Mouse (Mus musculus) regulatory T cell (primary cell): Measurements from ENCODE around the gene Vmn1r220.
"Not testable (repeated sequence)": the region's sequence is repeated elsewhere in the genome, so short reads cannot be mapped to it uniquely, and the experiment has no call there.

Experiments used
- in situ Hi-C: fragments of 300-600 bp; cut with MboI, MseI; formaldehyde crosslinking; loops from one replicate; pipeline ENCODE4 v1.15.1; 2025; ENCODE audit warnings: high pct_unique_total_duplicates

The Vmn1r220 gene

GRCm38 (mm10) chr13:23187875-23188274, at the start of gene Vmn1r220:
Vmn1r220 (minus strand) TSS chr13:23187975.
- in situ Hi-C loops = no loop called here

GRCm38 (mm10) chr13:23235847-23236246, 48.1 kb upstream of the Vmn1r220 start, which contains the start of gene Vmn1r222:
Vmn1r222 (minus strand) TSS chr13:23235947.
- in situ Hi-C loops = not testable (repeated sequence)

GRCm38 (mm10) chr13:23213827-23214226, 26.1 kb upstream of the Vmn1r220 start, which contains the start of gene Vmn1r221:
Vmn1r221 (plus strand) TSS chr13:23214127.
- in situ Hi-C loops = loop anchor here (5.0 kb wide), 1 partner anchor 1107 kb away; the partner anchor contains the start of gene Vmn1r189

- in situ Hi-C loops = not testable (repeated sequence)
Measured at GRCm38 (mm10) chr13:23203885-23204284, 16.1 kb upstream of the Vmn1r220 start.

- in situ Hi-C loops = not testable (repeated sequence)
Measured at GRCm38 (mm10) chr13:23166471-23166870, 21.3 kb downstream of the Vmn1r220 start.

- in situ Hi-C loops = no loop called here
Measured at GRCm38 (mm10) chr13:23159012-23159411, 28.8 kb downstream of the Vmn1r220 start, which contains the start of gene Vmn1r219. Vmn1r219 (plus strand) TSS chr13:23159312.

GRCm38 (mm10) chr13:23157848-23158247, 29.9 kb downstream of the Vmn1r220 start:
- in situ Hi-C loops = no loop called here

GRCm38 (mm10) chr13:23138880-23139279, 48.9 kb downstream of the Vmn1r220 start:
- in situ Hi-C loops = no loop called here

- in situ Hi-C loops = no loop called here
Measured at GRCm38 (mm10) chr13:23133501-23133900, 54.3 kb downstream of the Vmn1r220 start.

GRCm38 (mm10) chr13:23133099-23133498, 54.7 kb downstream of the Vmn1r220 start, which contains the start of gene Vmn1r218:
Vmn1r218 (plus strand) TSS chr13:23133155.
- in situ Hi-C loops = no loop called here
